Comparison of ENCODE assay signal across 8 mouse cellular contexts in genomic region chr1:193160317-193161032, GRCm38 (mm10). TPM values are rescaled to one million over a fixed set of nuclear protein-coding genes. Genes with fewer than 3 reads are reported as not detected.
DNase-seq lines count a peak whose midpoint lies in the region; ATAC-seq and TF ChIP-seq lines count a peak whose summit lies in the region.

No protein-coding gene starts in this region.

- intact Hi-C loops in gastrocnemius, adult 2 months (cut with DNase I), result no loop called here

- DNase-seq in CH12.LX (ENCODE audit: extremely low read depth), result peak; percentile 90
- peak; percentile 46 for DNase-seq in adrenal gland, postnatal 25 days
- peak; percentile 54 for DNase-seq in gastrocnemius, adult 2 months
- DNase-seq in hindbrain, postnatal 0 days (ENCODE audit: low spot score), result no peak
- DNase-seq in naive thymus-derived CD4-positive, alpha-beta T cell, adult 2 months (ENCODE audit: low read depth), result peak; percentile 64
- DNase-seq in thymus, postnatal 36 days, result peak; percentile 68 to 76
- no peak for DNase-seq in right cerebral cortex, postnatal 4 days

- dilution Hi-C loops in CH12.LX (cut with MboI; ENCODE audit: extremely low pct_ligation_motif_present, extremely low pct_unique_long_range_greater_than_20kb, low sequenced_read_pairs), result no loop called here

- WGBS in hindbrain, postnatal 0 days, result 17% methylated on average over 18 of the region's 18 CpGs
- 14% methylated on average over 18 of the region's 18 CpGs for WGBS in liver, embryonic 15.5 days (ENCODE audit: insufficient replicate concordance)

- H3K9ac ChIP-seq in CH12.LX (ENCODE audit: insufficient read depth, low read depth), result peak overlapping the region; percentile 68
- H3K9ac ChIP-seq in hindbrain, postnatal 0 days (replicated peaks; ENCODE audit: low read length), result no peak overlapping the region; the same call in 1 of the 2 replicates
- H3K9ac ChIP-seq in liver, embryonic 15.5 days, result no peak overlapping the region

- TF ChIP-seq RAD21 in CH12.LX (IDR thresholded peaks at IDR 0.05; ENCODE audit: low read depth, low read length), result no peak

- H3K79me2 ChIP-seq in CH12.LX (replicated peaks; ENCODE audit: control insufficient read depth, extremely low read depth, insufficient read depth, poor library complexity, severe bottlenecking), result no peaks in the 10 kb centered on the region

- no peak for TF ChIP-seq EP300 in CH12.LX (IDR thresholded peaks at IDR 0.05; ENCODE audit: low read length)

- in situ Hi-C loops in CH12.LX (cut with MboI; ENCODE audit: low pct_ligation_motif_present, low pct_unique_long_range_greater_than_20kb, low sequenced_read_pairs), result no loop called here

- no peaks in the 10 kb centered on the region for H3K27me3 ChIP-seq in CH12.LX (replicated peaks)
- no peaks in the 10 kb centered on the region for H3K27me3 ChIP-seq in hindbrain, postnatal 0 days (ENCODE audit: insufficient read depth, low read length)
- no peaks in the 10 kb centered on the region for H3K27me3 ChIP-seq in liver, embryonic 15.5 days

- peak overlapping the region; percentile 64 for H3K4me2 ChIP-seq in CH12.LX (ENCODE audit: insufficient read depth, low read depth, poor library complexity, severe bottlenecking)
- peak overlapping the region; percentile 36; the same call in 1 of the 2 replicates for H3K4me2 ChIP-seq in hindbrain, postnatal 0 days (ENCODE audit: low read depth, low read length)
- peak overlapping the region; percentile 53 for H3K4me2 ChIP-seq in liver, embryonic 15.5 days

- no peak for ATAC-seq in hindbrain, postnatal 0 days
- peak; percentile 60 for ATAC-seq in liver, embryonic 15.5 days (ENCODE audit: insufficient read depth)

- peak overlapping the region; percentile 8; the same call in 1 of the 2 replicates for H3K27ac ChIP-seq in CH12.LX (ENCODE audit: insufficient read depth, low read depth)
- no peak overlapping the region for H3K27ac ChIP-seq in gastrocnemius, adult 2 months
- H3K27ac ChIP-seq in hindbrain, postnatal 0 days, result no peak overlapping the region
- H3K27ac ChIP-seq in liver, embryonic 15.5 days (replicated peaks), result no peak overlapping the region

- H3K9me3 ChIP-seq in CH12.LX (replicated peaks; ENCODE audit: low read length), result no peaks in the 10 kb centered on the region
- no peaks in the 10 kb centered on the region for H3K9me3 ChIP-seq in hindbrain, postnatal 0 days (ENCODE audit: low read length)
- no peaks in the 10 kb centered on the region for H3K9me3 ChIP-seq in liver, embryonic 15.5 days (replicated peaks)

- no peak for TF ChIP-seq CTCF in CH12.LX (conservative IDR thresholded peaks at IDR 0.05 in 1 of 2, IDR thresholded peaks at IDR 0.05 in 1 of 2; ENCODE audit: low read depth in 2 of 2, low read length in 2 of 2)
- TF ChIP-seq CTCF in gastrocnemius, adult 2 months (IDR thresholded peaks at IDR 0.05), result no peak
- TF ChIP-seq CTCF in hindbrain, postnatal 0 days (IDR thresholded peaks at IDR 0.05; ENCODE audit: low read depth), result no peak

- H3K36me3 ChIP-seq in CH12.LX (replicated peaks in 1 of 2; ENCODE audit: control insufficient read depth in 1 of 2, insufficient read depth in 1 of 2, low read length in 1 of 2), result no peaks in the 10 kb centered on the region
- H3K36me3 ChIP-seq in hindbrain, postnatal 0 days (ENCODE audit: insufficient read depth, low read length), result no peaks in the 10 kb centered on the region
- no peaks in the 10 kb centered on the region for H3K36me3 ChIP-seq in liver, embryonic 15.5 days (replicated peaks)

- H3K4me1 ChIP-seq in CH12.LX (ENCODE audit: control insufficient read depth in 1 of 2, insufficient read depth in 2 of 2), result peaks cover 14 to 26% of the 10 kb centered on the region in 2 experiments
- 0 out of 2 replicates have a peak, but pooled peaks cover 4% of the 10 kb centered on the region for H3K4me1 ChIP-seq in hindbrain, postnatal 0 days (ENCODE audit: insufficient read depth, low read length)
- peaks cover 34% of the 10 kb centered on the region for H3K4me1 ChIP-seq in liver, embryonic 15.5 days (replicated peaks)

- TF ChIP-seq POLR2A in CH12.LX (IDR thresholded peaks at IDR 0.05; ENCODE audit: low read depth, low read length), result peak; percentile 69

- peak overlapping the region; percentile 10 to 23 (median 21) for H3K4me3 ChIP-seq in CH12.LX (replicated peaks in 1 of 3; ENCODE audit: low read depth in 2 of 3, low read length in 2 of 3, poor library complexity in 1 of 3)
- H3K4me3 ChIP-seq in gastrocnemius, adult 2 months, result peak overlapping the region; percentile 46
- no peak overlapping the region for H3K4me3 ChIP-seq in hindbrain, postnatal 0 days (ENCODE audit: low read length)
- peak overlapping the region; percentile 6; the same call in 1 of the 2 replicates for H3K4me3 ChIP-seq in liver, embryonic 15.5 days (replicated peaks)

TF ChIP-seq in CH12.LX, 34 proteins besides CTCF, POLR2A, EP300 and RAD21:
- peak; percentile 82; the same call in 1 of the 2 replicates for TF ChIP-seq CHD2 (IDR thresholded peaks at IDR 0.05; ENCODE audit: low read length)
- TF ChIP-seq CHD1 (IDR thresholded peaks at IDR 0.05; ENCODE audit: low read depth, low read length), result no peak
- TF ChIP-seq HCFC1 (IDR thresholded peaks at IDR 0.05; ENCODE audit: low read depth, low read length), result 0 out of 2 replicates have a peak, but pooled peaks have one; percentile 38
- 0 out of 2 replicates have a peak, but pooled peaks have one; percentile 17 for TF ChIP-seq TCF12 (IDR thresholded peaks at IDR 0.05; ENCODE audit: low read depth, low read length)
- TF ChIP-seq USF1 (IDR thresholded peaks at IDR 0.05; ENCODE audit: low read depth, low read length), result no peak
- 0 out of 2 replicates have a peak, but pooled peaks have one; percentile 39 for TF ChIP-seq NELFE (IDR thresholded peaks at IDR 0.05; ENCODE audit: low read depth, low read length)
- no peak for TF ChIP-seq ZKSCAN1 (IDR thresholded peaks at IDR 0.05; ENCODE audit: borderline replicate concordance, low read depth, low read length)
- peak; percentile 79 for TF ChIP-seq ELF1 (IDR thresholded peaks at IDR 0.05; ENCODE audit: low read depth, low read length)
- 0 out of 2 replicates have a peak, but pooled peaks have one; percentile 36 for TF ChIP-seq TBP (conservative IDR thresholded peaks at IDR 0.05; ENCODE audit: low read depth, low read length)

RNA-seq across cellular contexts. Expression of gene A130010J15Rik, which starts 7.4 kb away (rescaled TPM):
- total RNA-seq in CH12.LX (2012; rRNA removed), result 20.8 and 22.4 TPM in 2 replicates
- 18.6 and 19.4 TPM in 2 replicates for total RNA-seq in CH12.LX (2014; rRNA removed)
- polyA plus RNA-seq in CH12.LX (2012; ENCODE audit: insufficient read length, low read depth), result 6.5 and 9.1 TPM in 2 replicates
- 1.6 and 4.9 TPM in 2 replicates for total RNA-seq in adrenal gland, postnatal 25 days (2021)
- total RNA-seq in gastrocnemius, adult 2 months (2021), result 1 to 10 TPM; 3.3 to 3.7 TPM
- 11.2 and 14.8 TPM in 2 replicates for total RNA-seq in hindbrain, postnatal 0 days (2014; rRNA removed)
- 8.7 and 8.9 TPM in 2 replicates for polyA plus RNA-seq in hindbrain, postnatal 0 days (2015; fragmentation: Nextera tagmentation; extraction: Ambion mirVana)
- polyA plus RNA-seq in liver, embryonic 15.5 days (2015; fragmentation: Nextera tagmentation; extraction: Ambion mirVana), result 3.8 and 3.9 TPM in 2 replicates

RNA-seq across cellular contexts. Expression of gene Irf6, which starts 7.6 kb away (rescaled TPM):
- total RNA-seq in CH12.LX (2012; rRNA removed) (9.7 and 13.0 TPM in 2 replicates), CH12.LX (2014; rRNA removed) (0.31 and 0.58 TPM in 2 replicates)
- polyA plus RNA-seq in CH12.LX (2012; ENCODE audit: insufficient read length, low read depth), result 0.35 and 0.43 TPM in 2 replicates
- total RNA-seq in adrenal gland, postnatal 25 days (2021), result 0.18 and 0.38 TPM in 2 replicates
- under 1 TPM; 0.33 to 0.39 TPM for total RNA-seq in gastrocnemius, adult 2 months (2021)
- 0.47 and 0.78 TPM in 2 replicates for total RNA-seq in hindbrain, postnatal 0 days (2014; rRNA removed)
- 0.44 and 0.66 TPM in 2 replicates for polyA plus RNA-seq in hindbrain, postnatal 0 days (2015; fragmentation: Nextera tagmentation; extraction: Ambion mirVana)
- polyA plus RNA-seq in liver, embryonic 15.5 days (2015; fragmentation: Nextera tagmentation; extraction: Ambion mirVana), result 2.4 and 2.6 TPM in 2 replicates

RNA-seq across cellular contexts. Expression of gene Diexf, which starts 30.4 kb away (rescaled TPM):
- total RNA-seq in CH12.LX (2012; rRNA removed) (17.8 and 20.9 TPM in 2 replicates), CH12.LX (2014; rRNA removed) (10.7 and 11.4 TPM in 2 replicates)
- polyA plus RNA-seq in CH12.LX (2012; ENCODE audit: insufficient read length, low read depth), result 34.9 and 39.7 TPM in 2 replicates
- 23.3 and 23.4 TPM in 2 replicates for total RNA-seq in adrenal gland, postnatal 25 days (2021)
- 10 to 100 TPM; 10.2 to 13.6 TPM for total RNA-seq in gastrocnemius, adult 2 months (2021)
- total RNA-seq in hindbrain, postnatal 0 days (2014; rRNA removed), result 8.6 and 9.8 TPM in 2 replicates
- polyA plus RNA-seq in hindbrain, postnatal 0 days (2015; fragmentation: Nextera tagmentation; extraction: Ambion mirVana), result 3.5 and 4.9 TPM in 2 replicates
- 1.8 and 2.7 TPM in 2 replicates for polyA plus RNA-seq in liver, embryonic 15.5 days (2015; fragmentation: Nextera tagmentation; extraction: Ambion mirVana)

RNA-seq across cellular contexts. Expression of gene Traf3ip3, which starts 41.0 kb away (rescaled TPM):
- total RNA-seq in CH12.LX (2012; rRNA removed) (72.9 and 80.1 TPM in 2 replicates), CH12.LX (2014; rRNA removed) (68.8 and 76.0 TPM in 2 replicates)
- polyA plus RNA-seq in CH12.LX (2012; ENCODE audit: insufficient read length, low read depth), result 60.9 and 96.4 TPM in 2 replicates
- total RNA-seq in adrenal gland, postnatal 25 days (2021), result 1.5 and 3.4 TPM in 2 replicates
- total RNA-seq in gastrocnemius, adult 2 months (2021), result 1 to 10 TPM in 1 of 2 experiments, under 1 TPM in 1; 0.48 to 1.2 TPM
- 0.78 and 1.5 TPM in 2 replicates for total RNA-seq in hindbrain, postnatal 0 days (2014; rRNA removed)
- 1.9 TPM in 2 replicates for polyA plus RNA-seq in hindbrain, postnatal 0 days (2015; fragmentation: Nextera tagmentation; extraction: Ambion mirVana)
- polyA plus RNA-seq in liver, embryonic 15.5 days (2015; fragmentation: Nextera tagmentation; extraction: Ambion mirVana), result 7.5 and 10.2 TPM in 2 replicates

RNA-seq across cellular contexts. Expression of gene Lamb3, which starts 47.0 kb away (rescaled TPM):
- total RNA-seq in CH12.LX (2012; rRNA removed) (10.1 and 10.2 TPM in 2 replicates), CH12.LX (2014; rRNA removed) (14.1 and 14.6 TPM in 2 replicates)
- polyA plus RNA-seq in CH12.LX (2012; ENCODE audit: insufficient read length, low read depth), result 7.8 and 12.3 TPM in 2 replicates
- 0.76 and 2.3 TPM in 2 replicates for total RNA-seq in adrenal gland, postnatal 25 days (2021)
- total RNA-seq in gastrocnemius, adult 2 months (2021), result 1 to 10 TPM; 3.7 to 5.4 TPM
- 1.0 and 1.3 TPM in 2 replicates for total RNA-seq in hindbrain, postnatal 0 days (2014; rRNA removed)
- polyA plus RNA-seq in hindbrain, postnatal 0 days (2015; fragmentation: Nextera tagmentation; extraction: Ambion mirVana), result 0.36 and 0.52 TPM in 2 replicates
- 0.63 and 0.75 TPM in 2 replicates for polyA plus RNA-seq in liver, embryonic 15.5 days (2015; fragmentation: Nextera tagmentation; extraction: Ambion mirVana)

Comparison
In these comparisons a context has a peak if more than half of its experiments do, and no peak if none do; other contexts are left out.
1. DNase-seq: peak in CH12.LX (single experiment), adrenal gland, postnatal 25 days (single experiment), gastrocnemius, adult 2 months (single experiment), naive thymus-derived CD4-positive, alpha-beta T cell, adult 2 months (single experiment) and thymus, postnatal 36 days (2 of 2); none in hindbrain, postnatal 0 days (single experiment) and right cerebral cortex, postnatal 4 days (single experiment).
2. Peak in every context shown above with its lines, with median percentiles within 50 percentile points of each other: H3K4me2 ChIP-seq.